Mouse (Mus musculus) hindbrain, embryonic 11.5 days (tissue): ENCODE results near the gene Gm21860. TPM values are rescaled to one million over a fixed set of nuclear protein-coding genes. Genes with fewer than 3 reads are reported as not detected.
"Not testable (repeated sequence)": the region's sequence is repeated elsewhere in the genome, so short reads cannot be mapped to it uniquely, and the experiment has no call there.

Source experiments
- ATAC-seq: fragments of 200-750 bp; cut with Nextera tagmentation; 2 replicates; pipeline ENCODE4 v1.8.0; 2017; ENCODE audit warnings: mild to moderate bottlenecking, moderate TSS enrichment, moderate library complexity; ENCODE audit not compliant: low FRiP score
- DNase-seq: peaks from one replicate; pipeline ENCODE4 v3.0.0-alpha.2; 2015; ENCODE audit warnings: low spot score
- H3K27ac ChIP-seq: fragments of 300-500 bp; sonication (generic); 2 replicates; pipeline ENCODE4 v1.5.1; 2014; ENCODE audit warnings: mild to moderate bottlenecking, low read depth, low read length
- H3K27me3 ChIP-seq: fragments of 300-500 bp; sonication (generic); 2 replicates; pipeline ENCODE4 v1.6.1; 2014; ENCODE audit warnings: mild to moderate bottlenecking, low read length, moderate library complexity, mixed read lengths; ENCODE audit not compliant: control insufficient read depth, insufficient read depth
- H3K36me3 ChIP-seq: fragments of 300-500 bp; sonication (generic); 2 replicates; pipeline ENCODE4 v1.6.1; 2014; ENCODE audit warnings: mild to moderate bottlenecking, low read length, moderate library complexity, mixed read lengths; ENCODE audit not compliant: control insufficient read depth, insufficient read depth
- H3K4me1 ChIP-seq: fragments of 300-500 bp; sonication (generic); replicated peaks from 2 replicates; pipeline ENCODE4 v1.6.1; 2014; ENCODE audit warnings: low read length, mixed read lengths; ENCODE audit not compliant: control insufficient read depth, insufficient read depth
- H3K4me2 ChIP-seq: fragments of 300-500 bp; sonication (generic); replicated peaks from 2 replicates; pipeline ENCODE4 v1.6.1; 2014; ENCODE audit warnings: mild to moderate bottlenecking, low read depth, low read length
- H3K4me3 ChIP-seq: fragments of 300-500 bp; sonication (generic); 2 replicates; pipeline ENCODE4 v1.5.1; 2014; ENCODE audit warnings: low read depth, low read length
- H3K9ac ChIP-seq: fragments of 300-500 bp; sonication (generic); 2 replicates; pipeline ENCODE4 v1.6.1; 2014; ENCODE audit warnings: low read depth, low read length
- H3K9me3 ChIP-seq: fragments of 300-500 bp; sonication (generic); 2 replicates; pipeline ENCODE4 v1.6.1; 2016; ENCODE audit warnings: low read length; ENCODE audit not compliant: control insufficient read depth
- WGBS: fragments of 180-500 bp; shearing (Covaris S2); extraction: QIAGEN DNeasy Blood & Tissue Kit; methylation state at CpG from one replicate; pipeline ENCODE4 v1.1.7; 2014; 5-methylcytosine and 5-hydroxymethylcytosine counted together
- polyA plus RNA-seq: library from polyadenylated mRNA; unstranded; fragments of >200 nt; fragmentation: Nextera tagmentation; extraction: Ambion mirVana; gene quantifications from 2 replicates; pipeline ENCODE4 v1.2.1, GENCODE M21; 2014

Gm21860 gene
- polyA plus RNA-seq, 1 experiment from 2014 or later: not detected

DNA sequence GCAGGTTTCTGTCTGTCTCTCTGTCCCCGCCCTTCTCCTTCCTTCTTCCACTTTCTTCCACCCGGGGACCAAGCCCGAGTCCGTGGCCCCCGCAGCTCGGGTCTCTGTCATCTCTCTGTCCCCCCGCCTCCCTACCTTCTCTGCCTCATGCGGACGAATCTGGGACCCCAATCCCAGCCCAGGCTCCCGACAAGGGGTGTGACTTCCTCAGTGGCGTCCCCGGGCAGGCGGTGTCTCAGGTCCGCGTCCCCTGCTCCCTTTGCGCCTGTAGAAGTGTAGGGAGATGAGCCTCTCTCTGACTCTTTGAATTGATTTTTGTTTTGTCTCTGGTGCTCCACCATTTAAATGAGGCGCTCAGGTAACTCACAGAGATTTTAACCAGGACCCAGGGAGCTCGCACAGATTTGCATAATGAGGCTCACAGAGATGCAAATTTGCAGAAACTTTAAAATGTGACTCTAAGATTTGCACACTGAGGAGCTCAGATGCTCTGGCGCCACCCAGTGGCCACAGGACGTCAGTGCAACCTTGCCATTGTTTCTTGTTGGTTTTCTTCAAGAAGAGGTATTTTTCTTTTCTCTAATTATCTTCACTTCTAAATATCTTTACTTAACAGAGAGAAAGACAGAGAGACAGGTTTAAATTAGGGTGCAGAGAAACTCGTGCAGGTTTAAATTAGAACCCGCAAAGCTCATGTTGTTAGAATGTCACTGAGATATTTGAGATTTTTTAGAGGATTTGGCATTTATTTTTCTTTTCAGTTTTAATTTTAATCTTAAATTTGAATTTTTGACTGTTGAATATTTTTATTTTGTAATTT, 35.8 kb downstream of the Gm21860 start:
- not testable (repeated sequence) for H3K27ac ChIP-seq, H3K36me3 ChIP-seq, H3K4me2 ChIP-seq, H3K4me3 ChIP-seq, H3K27me3 ChIP-seq, H3K4me1 ChIP-seq, DNase-seq, H3K9ac ChIP-seq, H3K9me3 ChIP-seq
- WGBS: 78% methylated on average over 18 of the region's 22 CpGs
- ATAC-seq: peak; percentile 92

DNA sequence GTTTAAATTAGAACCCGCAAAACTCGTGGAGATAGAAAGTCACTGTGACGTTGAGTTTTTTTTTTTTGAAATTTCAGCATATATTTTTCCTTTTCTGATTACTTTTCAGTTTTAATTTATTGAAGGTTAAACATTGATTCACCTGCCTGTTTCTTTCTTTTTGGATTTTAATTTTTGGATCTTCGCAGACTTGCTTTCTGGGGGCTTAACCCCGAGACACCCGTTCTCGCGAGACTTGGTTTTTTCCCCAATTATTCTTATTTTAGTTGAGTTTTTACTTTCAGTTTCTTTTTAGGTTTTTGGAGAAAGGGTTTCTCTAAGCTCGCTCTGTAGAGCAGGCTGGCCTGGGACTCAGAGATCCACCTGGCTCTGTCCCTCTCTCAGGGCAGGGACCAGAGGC, 36.6 kb downstream of the Gm21860 start:
- not testable (repeated sequence) for H3K9me3 ChIP-seq, H3K4me3 ChIP-seq, H3K4me2 ChIP-seq, ATAC-seq, DNase-seq, H3K9ac ChIP-seq, H3K27me3 ChIP-seq, H3K4me1 ChIP-seq, H3K36me3 ChIP-seq, H3K27ac ChIP-seq
- WGBS: 82% methylated on average over 9 of the region's 9 CpGs

DNA sequence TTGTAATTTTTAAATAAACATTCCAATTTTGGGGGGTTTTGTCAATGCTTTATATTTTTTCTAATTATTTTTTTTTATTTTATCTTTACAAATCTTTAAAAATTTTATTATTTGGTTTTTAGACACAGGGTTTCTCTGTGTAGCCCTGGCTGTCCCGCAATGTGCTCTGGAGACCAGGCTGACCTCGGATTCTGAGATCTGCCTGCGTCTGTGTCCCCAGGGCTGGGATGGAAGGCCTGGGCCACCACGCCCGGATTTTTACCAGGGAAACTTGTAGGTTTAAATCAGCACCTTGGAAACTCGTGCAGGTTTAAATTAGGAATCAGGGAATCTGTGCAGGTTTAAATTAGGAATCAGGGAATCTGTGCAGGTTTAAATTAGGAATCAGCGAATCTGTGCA, 37.1 kb downstream of the Gm21860 start:
- not testable (repeated sequence) for H3K9ac ChIP-seq, ATAC-seq, DNase-seq, H3K27ac ChIP-seq, H3K36me3 ChIP-seq, H3K4me2 ChIP-seq, H3K4me3 ChIP-seq, H3K4me1 ChIP-seq, H3K27me3 ChIP-seq, H3K9me3 ChIP-seq
- WGBS: 74% methylated on average over 7 of the region's 7 CpGs

Other genes with a start within 250 kb of the Gm21860 start
- not detected in 2 replicates for gene Gm47283, start 29.9 kb upstream of the Gm21860 start, polyA plus RNA-seq
- not detected in 2 replicates for gene Gm21748, start 84.4 kb upstream of the Gm21860 start, polyA plus RNA-seq